Mouse (Mus musculus): Measurements from ENCODE around the gene Kif6.

DNA sequence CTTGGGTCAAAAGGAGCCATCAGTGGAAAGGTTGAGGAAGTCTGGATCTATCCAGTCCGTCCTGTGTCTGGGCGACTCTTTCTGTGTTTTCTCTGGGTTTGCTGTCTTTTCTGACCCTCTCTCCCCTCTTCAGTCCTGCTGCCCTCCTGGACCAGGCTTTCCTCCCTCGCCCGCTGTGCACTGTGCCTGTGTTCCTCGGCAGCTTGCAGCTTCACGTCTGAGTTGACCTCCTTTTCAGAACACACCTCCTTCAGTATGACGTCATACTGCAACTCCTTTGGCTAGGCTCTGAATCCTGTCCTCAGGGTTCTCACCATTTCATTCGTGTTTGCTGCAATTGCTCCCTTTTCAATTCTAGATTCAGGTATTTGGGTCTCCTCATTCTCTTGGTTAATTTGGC lies 18.1 kb downstream of the Kif6 start:
- TF ChIP-seq EP300 (IDR thresholded peaks at IDR 0.05): no peak
- TF ChIP-seq CTCF (IDR thresholded peaks at IDR 0.05): no peak

All from lung, postnatal 0 days (tissue).